Mouse (Mus musculus) stomach, postnatal 0 days (tissue): ENCODE data around the gene Atrip.

ENCODE experiments used
- CTCF ChIP-seq: IDR thresholded peaks from 2 replicates; pipeline ENCODE4 v1.5.1; 2016; ENCODE audit warnings: antibody characterized with exemption, low read depth, mild to moderate bottlenecking, moderate library complexity
- EP300 ChIP-seq: optimal IDR thresholded peaks from 2 replicates; pipeline ENCODE3; 2016; ENCODE audit warnings: antibody characterized with exemption

DNA sequence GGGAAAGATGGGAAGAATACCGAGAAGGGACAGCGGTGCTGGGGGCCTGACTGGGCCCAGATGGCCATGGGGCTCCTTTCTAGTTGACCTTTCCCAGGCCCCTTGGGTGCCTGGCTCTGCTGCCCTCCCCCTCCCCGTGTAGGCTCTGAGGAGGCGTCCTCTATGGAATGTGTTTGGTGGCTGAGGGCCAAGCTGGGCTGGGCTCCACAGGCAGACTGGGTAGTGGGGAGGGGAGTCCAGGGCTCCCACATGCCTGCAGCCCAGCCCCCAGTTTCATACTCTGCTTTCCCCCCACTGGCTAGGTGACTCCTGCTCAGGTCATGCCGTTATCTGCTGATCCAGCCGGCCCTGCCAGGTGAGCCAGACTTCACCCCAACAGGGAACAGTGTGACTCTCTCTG is 25.0 kb upstream of the Atrip start:
- no peak for TF ChIP-seq EP300
- no peak for TF ChIP-seq CTCF
